Mouse (Mus musculus) CH12.LX (cell line): ENCODE measurements at regions not wholly inside any gene's neighbourhood (a gene's known extent, or its start where the extent isn't known, plus 50 kb on each side); places are given as distances from the start of the nearest gene placed in this dataset.

Experiments used
- HCFC1 ChIP-seq: IDR thresholded peaks from 2 replicates; pipeline ENCODE4 v1.6.1; 2012; ENCODE audit warnings: low read depth, mild to moderate bottlenecking, inconsistent platforms, low read length, improper control_type of control experiment
- JUND ChIP-seq: conservative IDR thresholded peaks from 2 replicates; pipeline ENCODE4 v1.6.1; 2011; ENCODE audit warnings: low read depth, low read length, improper control_type of control experiment

DNA sequence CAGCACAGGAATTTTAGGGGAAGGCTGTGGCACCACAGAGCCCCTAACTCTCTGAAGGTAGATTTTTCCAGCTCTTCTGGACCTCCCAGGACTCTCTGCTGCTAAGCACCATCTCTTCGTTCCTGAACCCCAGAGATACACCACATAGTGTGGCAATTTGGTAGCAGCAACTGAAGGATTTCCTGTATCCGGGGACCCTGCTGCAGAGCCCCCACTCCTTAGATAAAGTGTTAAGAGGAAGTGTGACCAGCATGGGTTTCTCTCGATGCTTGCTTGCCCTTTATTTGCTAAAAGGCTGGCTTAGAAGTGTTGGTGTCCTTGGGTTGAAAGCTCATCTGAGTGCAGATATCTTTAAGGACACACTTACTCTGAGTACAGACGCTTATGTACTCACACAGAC, 115.6 kb upstream of the Stc2 start:
- TF ChIP-seq HCFC1 (no peak), JUND (no peak)
